Mouse (Mus musculus) heart, embryonic 16.5 days (tissue): Measurements from ENCODE around the gene Lrp3. TPM values are rescaled to one million over a fixed set of nuclear protein-coding genes. Genes with fewer than 3 reads are reported as not detected.

Source experiments
- ATAC-seq: fragments of 200-750 bp; cut with Nextera tagmentation; replicated peaks from 2 replicates; pipeline ENCODE4 v1.8.0; 2017; ENCODE audit warnings: moderate number of reproducible peaks; ENCODE audit not compliant: insufficient read depth, low FRiP score; ENCODE audit errors: extremely low read depth
- H3K27ac ChIP-seq: fragments of 300-500 bp; sonication (generic); 2 replicates; pipeline ENCODE4 v1.5.1; 2014; ENCODE audit warnings: mild to moderate bottlenecking, low read length, control low read depth, moderate library complexity
- H3K27me3 ChIP-seq: fragments of 300-500 bp; sonication (generic); 2 replicates; pipeline ENCODE4 v1.6.1; 2014; ENCODE audit warnings: low read length, mixed read lengths; ENCODE audit not compliant: control insufficient read depth, insufficient read depth
- H3K36me3 ChIP-seq: fragments of 300-500 bp; sonication (generic); 2 replicates; pipeline ENCODE4 v1.6.1; 2014; ENCODE audit not compliant: control insufficient read depth, insufficient read depth
- H3K4me1 ChIP-seq: fragments of 300-500 bp; sonication (generic); 2 replicates; pipeline ENCODE4 v1.6.1; 2014; ENCODE audit warnings: low read length, mixed read lengths; ENCODE audit not compliant: control insufficient read depth, insufficient read depth
- H3K4me2 ChIP-seq: fragments of 300-500 bp; sonication (generic); 2 replicates; pipeline ENCODE4 v1.6.1; 2014; ENCODE audit warnings: low read depth, mild to moderate bottlenecking, control low read depth, low read length
- H3K4me3 ChIP-seq: fragments of 300-500 bp; sonication (generic); 2 replicates; pipeline ENCODE4 v1.5.1; 2014; ENCODE audit warnings: mild to moderate bottlenecking, control low read depth, low read length
- H3K9ac ChIP-seq: fragments of 300-500 bp; sonication (generic); 2 replicates; pipeline ENCODE4 v1.6.1; 2014; ENCODE audit warnings: low read length, control low read depth
- H3K9me3 ChIP-seq: fragments of 300-500 bp; sonication (generic); replicated peaks from 2 replicates; pipeline ENCODE4 v1.6.1; 2016; ENCODE audit warnings: low read length; ENCODE audit not compliant: control insufficient read depth
- WGBS: fragments of 180-500 bp; shearing (Covaris S2); extraction: QIAGEN DNeasy Blood & Tissue Kit; methylation state at CpG from one replicate; pipeline ENCODE4 v1.1.7; 2014; 5-methylcytosine and 5-hydroxymethylcytosine counted together
- polyA plus RNA-seq: library from polyadenylated mRNA; unstranded; fragments of >200 nt; fragmentation: Nextera tagmentation; extraction: Ambion mirVana; gene quantifications from 2 replicates; pipeline ENCODE4 v1.2.1, GENCODE M21; 2015

Gene Lrp3
- polyA plus RNA-seq, 1 experiment from 2014 or later, result 2.0 TPM

GRCm38 (mm10) chr7:35157512-35157911 is 57.8 kb downstream of the Lrp3 start:
- no peak overlapping the region for H3K4me3 ChIP-seq
- no peak overlapping the region for H3K4me2 ChIP-seq
- WGBS, result 59% methylated on average over 3 of the region's 3 CpGs
- ATAC-seq, result no peak
- H3K9ac ChIP-seq, result no peak overlapping the region
- H3K36me3 ChIP-seq, result no peaks in the 10 kb centered on the region
- H3K27ac ChIP-seq, result no peak overlapping the region
- H3K27me3 ChIP-seq, result 0 out of 2 replicates have a peak, but pooled peaks cover 3% of the 10 kb centered on the region
- H3K4me1 ChIP-seq, result no peaks in the 10 kb centered on the region
- H3K9me3 ChIP-seq, result no peaks in the 10 kb centered on the region; the same call in 1 of the 2 replicates

GRCm38 (mm10) chr7:35156561-35157477 is 58.5 kb downstream of the Lrp3 start:
- Histone ChIP-seq H3K4me2 (no peak overlapping the region), H3K27me3 (0 out of 2 replicates have a peak, but pooled peaks cover 4% of the 10 kb centered on the region)
- 54% methylated on average over 16 of the region's 16 CpGs for WGBS

GRCm38 (mm10) chr7:35154449-35154848 is 60.8 kb downstream of the Lrp3 start:
- H3K4me1 ChIP-seq, result no peaks in the 10 kb centered on the region
- no peak for ATAC-seq
- H3K27ac ChIP-seq, result no peak overlapping the region
- no peak overlapping the region for H3K4me2 ChIP-seq
- H3K36me3 ChIP-seq, result no peaks in the 10 kb centered on the region
- 47% methylated on average over 12 of the region's 12 CpGs for WGBS
- H3K9ac ChIP-seq, result no peak overlapping the region
- H3K27me3 ChIP-seq, result 0 out of 2 replicates have a peak, but pooled peaks cover 4% of the 10 kb centered on the region
- H3K9me3 ChIP-seq, result no peaks in the 10 kb centered on the region; the same call in 1 of the 2 replicates
- no peak overlapping the region for H3K4me3 ChIP-seq

More at GRCm38 (mm10) chr7:35156561-35157477, 58.5 kb downstream of the Lrp3 start:
- H3K4me3 ChIP-seq, result no peak overlapping the region
- no peak overlapping the region for H3K27ac ChIP-seq
- H3K9me3 ChIP-seq, result no peaks in the 10 kb centered on the region; the same call in 1 of the 2 replicates
- no peak overlapping the region for H3K9ac ChIP-seq
- H3K4me1 ChIP-seq, result no peaks in the 10 kb centered on the region
- no peaks in the 10 kb centered on the region for H3K36me3 ChIP-seq
- no peak for ATAC-seq

GRCm38 (mm10) chr7:35150860-35151259 is 64.4 kb downstream of the Lrp3 start:
- H3K36me3 ChIP-seq, result no peaks in the 10 kb centered on the region
- 69% methylated on average over 5 of the region's 5 CpGs for WGBS
- no peak for ATAC-seq
- H3K27me3 ChIP-seq, result 0 out of 2 replicates have a peak, but pooled peaks cover 4% of the 10 kb centered on the region
- H3K27ac ChIP-seq, result no peak overlapping the region
- no peak overlapping the region for H3K9ac ChIP-seq
- no peak overlapping the region for H3K4me2 ChIP-seq
- H3K4me1 ChIP-seq, result no peaks in the 10 kb centered on the region
- no peaks in the 10 kb centered on the region for H3K9me3 ChIP-seq
- H3K4me3 ChIP-seq, result no peak overlapping the region

Other genes starting within 250 kb of the Lrp3 start
- 19.7 and 19.8 TPM in 2 replicates for gene Cebpg, start 158.9 kb downstream of the Lrp3 start, polyA plus RNA-seq
- gene Cebpa, start 96.2 kb downstream of the Lrp3 start, polyA plus RNA-seq, result 1.0 and 1.5 TPM in 2 replicates
- gene Slc7a10, start 29.1 kb downstream of the Lrp3 start, polyA plus RNA-seq, result 1.8 TPM in 2 replicates
- 10.1 and 12.2 TPM in 2 replicates for gene Gpatch1, start 102.9 kb upstream of the Lrp3 start, polyA plus RNA-seq
- gene Rhpn2, start 118.7 kb upstream of the Lrp3 start, polyA plus RNA-seq, result 5.8 TPM in 2 replicates
- gene Faap24, start 181.3 kb upstream of the Lrp3 start, polyA plus RNA-seq, result 13.6 and 16.1 TPM in 2 replicates
- 44.9 and 45.2 TPM in 2 replicates for gene Cep89, start 181.5 kb upstream of the Lrp3 start, polyA plus RNA-seq
- 0.27 and 0.56 TPM in 2 replicates for gene Slc7a9, start 233.3 kb upstream of the Lrp3 start, polyA plus RNA-seq